Mouse (Mus musculus): ENCODE data around the gene Rela.
"Not testable (repeated sequence)": the region's sequence is repeated elsewhere in the genome, so short reads cannot be mapped to it uniquely, and the experiment has no call there.

- not testable (repeated sequence) for TF ChIP-seq POLR2A (IDR thresholded peaks at IDR 0.05; ENCODE audit: low read depth, low read length); IRF4 (IDR thresholded peaks at IDR 0.05; ENCODE audit: low read depth, low read length); MEF2A (IDR thresholded peaks at IDR 0.05; ENCODE audit: borderline replicate concordance, low read depth, low read length); NELFE (IDR thresholded peaks at IDR 0.05; ENCODE audit: low read depth, low read length); USF2 (conservative IDR thresholded peaks at IDR 0.05; ENCODE audit: low read depth, low read length); CTCF (conservative IDR thresholded peaks at IDR 0.05 in 1 of 2, IDR thresholded peaks at IDR 0.05 in 1 of 2; ENCODE audit: low read depth in 2 of 2, low read length in 2 of 2); SMC3 (IDR thresholded peaks at IDR 0.05; ENCODE audit: low read depth, low read length); USF1 (IDR thresholded peaks at IDR 0.05; ENCODE audit: low read depth, low read length); UBTF (IDR thresholded peaks at IDR 0.05; ENCODE audit: low read depth, low read length); ELF1 (IDR thresholded peaks at IDR 0.05; ENCODE audit: low read depth, low read length); NRF1 (IDR thresholded peaks at IDR 0.05; ENCODE audit: low read depth, low read length); ZMIZ1 (IDR thresholded peaks at IDR 0.05; ENCODE audit: low read depth, low read length); POLR2AphosphoS2 (IDR thresholded peaks at IDR 0.05; ENCODE audit: low read depth, low read length); KAT2A (IDR thresholded peaks at IDR 0.05; ENCODE audit: insufficient replicate concordance, low read length)
Observed at GRCm38 (mm10) chr19:5686954-5687353, 49.7 kb downstream of the Rela start.

Measured in CH12.LX (cell line).